Mouse (Mus musculus) neural tube, embryonic 11.5 days (tissue): ENCODE measurements at regions not wholly inside any gene's neighbourhood (a gene's known extent, or its start where the extent isn't known, plus 50 kb on each side); places are given as distances from the start of the nearest gene placed in this dataset.

Experiments
- ATAC-seq: fragments of 200-750 bp; cut with Nextera tagmentation; 2 replicates; pipeline ENCODE4 v1.8.0; 2017; ENCODE audit warnings: moderate number of reproducible peaks, mild to moderate bottlenecking, moderate TSS enrichment, moderate library complexity; ENCODE audit not compliant: insufficient read depth, low FRiP score, low TSS enrichment
- DNase-seq: peaks from one replicate; pipeline ENCODE4 v3.0.0-alpha.2; 2015; ENCODE audit warnings: low spot score
- H3K27ac ChIP-seq: fragments of 300-500 bp; sonication (generic); 2 replicates; pipeline ENCODE4 v1.5.1; 2014; ENCODE audit warnings: low read depth, mild to moderate bottlenecking, low read length
- H3K27me3 ChIP-seq: fragments of 300-500 bp; sonication (generic); 2 replicates; pipeline ENCODE4 v1.6.1; 2014; ENCODE audit warnings: mild to moderate bottlenecking, low read length, mixed read lengths; ENCODE audit not compliant: control insufficient read depth, insufficient read depth
- H3K36me3 ChIP-seq: fragments of 300-500 bp; sonication (generic); 2 replicates; pipeline ENCODE4 v1.6.1; 2014; ENCODE audit warnings: mild to moderate bottlenecking, low read length, moderate library complexity, mixed read lengths; ENCODE audit not compliant: control insufficient read depth, insufficient read depth
- H3K4me1 ChIP-seq: fragments of 300-500 bp; sonication (generic); 2 replicates; pipeline ENCODE4 v1.6.1; 2014; ENCODE audit warnings: low read length, mixed read lengths; ENCODE audit not compliant: control insufficient read depth, insufficient read depth
- H3K4me2 ChIP-seq: fragments of 300-500 bp; sonication (generic); 2 replicates; pipeline ENCODE4 v1.6.1; 2014; ENCODE audit warnings: low read depth, mild to moderate bottlenecking, moderate library complexity
- H3K4me3 ChIP-seq: fragments of 300-500 bp; sonication (generic); 2 replicates; pipeline ENCODE4 v1.5.1; 2014; ENCODE audit warnings: low read depth, low read length
- H3K9ac ChIP-seq: fragments of 300-500 bp; sonication (generic); 2 replicates; pipeline ENCODE4 v1.6.1; 2014; ENCODE audit warnings: mild to moderate bottlenecking, low read length
- H3K9me3 ChIP-seq: fragments of 300-500 bp; sonication (generic); 2 replicates; pipeline ENCODE4 v1.6.1; 2016; ENCODE audit warnings: low read length; ENCODE audit not compliant: control insufficient read depth
- WGBS: fragments of 180-500 bp; shearing (Covaris S2); extraction: QIAGEN DNeasy Blood & Tissue Kit; methylation state at CpG from one replicate; pipeline ENCODE4 v1.1.7; 2014; 5-methylcytosine and 5-hydroxymethylcytosine counted together

DNA sequence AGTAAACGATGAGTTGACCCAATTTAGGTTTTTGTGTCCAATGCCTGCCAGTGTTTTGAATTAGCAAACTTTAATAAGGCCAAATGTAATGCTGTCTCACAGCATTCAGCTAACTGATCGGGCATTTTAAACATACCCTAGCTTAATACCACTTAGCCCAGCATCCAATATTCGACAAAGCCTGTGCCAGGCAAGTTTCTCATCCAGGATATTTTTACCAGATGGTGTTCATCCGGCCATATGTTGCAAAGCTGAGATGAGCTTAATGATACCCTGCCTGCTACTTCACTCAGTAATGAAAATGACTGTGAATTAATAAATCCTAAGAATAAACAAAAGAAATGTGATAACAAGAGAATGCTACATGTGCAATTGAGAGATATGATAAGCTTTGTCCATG, 116.8 kb downstream of the Tpm3-rs7 start:
- Histone ChIP-seq H3K4me3 (no peak overlapping the region), H3K4me1 (no peaks in the 10 kb centered on the region), H3K36me3 (no peaks in the 10 kb centered on the region), H3K4me2 (no peak overlapping the region), H3K27me3 (no peaks in the 10 kb centered on the region), H3K27ac (no peak overlapping the region), H3K9me3 (no peaks in the 10 kb centered on the region), H3K9ac (no peak overlapping the region)
- no peak for ATAC-seq
- DNase-seq = no peak
- 78% methylated on average over 4 of the region's 4 CpGs for WGBS

DNA sequence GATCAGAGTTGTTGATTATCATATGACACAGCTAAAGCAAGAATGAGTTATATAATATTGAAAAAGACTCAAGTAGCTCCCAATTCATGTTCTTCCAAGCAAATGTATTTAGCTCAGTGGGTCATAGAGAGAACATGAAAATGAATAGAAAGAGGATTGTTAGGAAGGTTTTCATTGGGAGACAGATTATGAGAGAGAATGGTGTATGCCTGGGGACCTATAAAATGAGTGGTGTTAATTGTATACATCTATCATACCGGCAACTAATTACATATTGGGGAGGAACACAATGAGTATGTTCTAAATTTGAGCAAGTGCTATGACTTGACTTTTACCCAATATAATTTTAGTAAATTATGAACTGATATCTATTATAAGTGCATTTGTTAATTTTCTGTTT, 127.9 kb downstream of the Tpm3-rs7 start:
- Histone ChIP-seq H3K9ac (no peak overlapping the region), H3K27ac (no peak overlapping the region), H3K4me3 (no peak overlapping the region), H3K36me3 (no peaks in the 10 kb centered on the region), H3K27me3 (no peaks in the 10 kb centered on the region), H3K4me2 (no peak overlapping the region), H3K9me3 (no peaks in the 10 kb centered on the region), H3K4me1 (no peaks in the 10 kb centered on the region)
- no peak for DNase-seq
- 97% methylated on average over 1 of the region's 1 CpGs for WGBS
- ATAC-seq = no peak

DNA sequence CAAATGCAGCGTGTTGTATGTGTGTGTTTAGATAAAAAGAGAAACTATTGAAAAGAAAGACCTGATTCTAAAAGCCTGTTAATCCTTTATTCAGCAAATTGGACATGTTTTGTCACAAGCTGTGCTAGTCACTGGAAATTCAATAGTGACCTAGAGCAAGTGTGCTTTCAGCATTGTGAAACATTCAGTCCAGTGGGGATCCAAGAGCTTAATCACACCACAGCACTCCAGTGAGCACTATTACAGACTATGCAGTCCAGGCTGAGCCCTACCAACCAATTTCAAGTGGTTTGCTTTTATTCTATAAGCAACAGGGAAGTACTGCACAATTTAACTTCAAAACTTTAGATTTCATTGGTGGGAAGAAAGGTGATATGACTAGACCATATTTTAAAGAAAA, 140.5 kb downstream of the Tpm3-rs7 start:
- Histone ChIP-seq H3K4me2 (no peak overlapping the region), H3K9me3 (no peaks in the 10 kb centered on the region), H3K9ac (no peak overlapping the region), H3K27me3 (no peaks in the 10 kb centered on the region), H3K4me3 (no peak overlapping the region), H3K36me3 (no peaks in the 10 kb centered on the region), H3K27ac (no peak overlapping the region), H3K4me1 (no peaks in the 10 kb centered on the region)
- DNase-seq (no peak), ATAC-seq (no peak)
- 84% methylated on average over 1 of the region's 1 CpGs for WGBS

DNA sequence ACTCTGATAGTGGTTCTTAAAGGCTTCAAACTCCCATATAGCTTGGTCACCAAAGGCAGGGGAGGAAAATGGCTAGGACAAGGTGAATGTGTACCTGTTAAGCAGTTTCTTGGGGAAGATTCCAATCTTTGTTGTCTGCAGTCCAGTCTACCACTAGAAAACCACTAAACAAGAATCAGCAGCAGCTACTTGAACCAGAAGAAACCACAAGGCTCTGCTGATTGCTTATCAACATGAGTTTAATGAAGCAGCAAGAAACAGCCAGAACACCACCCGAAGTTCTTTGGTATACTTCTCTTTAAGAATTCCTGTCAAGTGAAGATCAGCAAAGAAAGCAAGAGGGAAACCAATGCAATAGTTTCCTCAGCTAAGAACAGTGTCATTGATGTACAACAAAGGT, 143.1 kb downstream of the Tpm3-rs7 start:
- H3K4me1 ChIP-seq = no peaks in the 10 kb centered on the region
- no peaks in the 10 kb centered on the region for H3K27me3 ChIP-seq
- H3K9me3 ChIP-seq = no peaks in the 10 kb centered on the region
- no peaks in the 10 kb centered on the region for H3K36me3 ChIP-seq
- no peak overlapping the region for H3K4me2 ChIP-seq
- H3K27ac ChIP-seq = no peak overlapping the region
- WGBS = 73% methylated on average over 1 of the region's 1 CpGs
- H3K9ac ChIP-seq = no peak overlapping the region
- DNase-seq (no peak), ATAC-seq (no peak)
- H3K4me3 ChIP-seq = no peak overlapping the region

DNA sequence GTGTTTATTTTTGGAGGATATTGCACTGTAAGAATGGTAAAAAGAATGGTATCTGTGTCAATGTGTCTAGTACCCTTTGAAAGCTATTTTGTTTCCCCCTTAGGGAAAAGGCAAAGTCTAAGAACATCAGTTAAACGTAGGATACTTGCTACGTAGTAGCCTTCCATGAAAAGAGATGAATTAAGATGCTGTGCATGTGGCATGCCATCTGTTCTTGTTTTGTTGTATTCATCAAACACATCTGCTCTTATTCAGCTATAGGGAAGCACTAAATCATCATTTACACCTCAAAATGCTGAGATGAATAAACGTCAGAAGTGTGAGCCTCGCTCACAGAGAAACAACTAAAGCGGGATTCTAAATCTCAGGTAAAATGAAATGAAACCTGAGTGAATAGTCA, 154.7 kb downstream of the Tpm3-rs7 start:
- H3K4me2 ChIP-seq = no peak overlapping the region
- WGBS = 65% methylated on average over 5 of the region's 5 CpGs
- no peak overlapping the region for H3K27ac ChIP-seq
- DNase-seq (no peak), ATAC-seq (peak; percentile 43; the same call in 1 of the 2 replicates)
- no peaks in the 10 kb centered on the region for H3K4me1 ChIP-seq
- no peak overlapping the region for H3K4me3 ChIP-seq
- no peaks in the 10 kb centered on the region for H3K27me3 ChIP-seq
- no peaks in the 10 kb centered on the region for H3K9me3 ChIP-seq
- H3K36me3 ChIP-seq = no peaks in the 10 kb centered on the region
- H3K9ac ChIP-seq = no peak overlapping the region

DNA sequence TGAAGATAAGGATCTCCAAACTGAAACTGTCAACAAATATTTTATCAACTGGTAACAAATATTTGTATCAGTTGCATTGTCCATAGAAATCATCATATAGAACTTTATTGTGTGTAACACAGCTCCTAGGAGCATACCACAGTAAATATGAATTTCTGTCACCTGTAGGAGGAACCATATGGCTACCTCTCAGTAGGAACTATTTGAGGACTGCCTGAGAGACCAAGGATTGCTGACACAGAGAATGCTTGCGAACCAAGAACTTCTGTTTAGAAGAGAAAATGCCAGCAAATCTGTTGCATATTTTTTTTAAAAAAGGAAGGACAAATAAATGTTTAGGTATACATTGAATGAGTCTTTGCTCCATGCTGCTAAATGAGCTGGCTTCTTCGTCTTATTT, 155.6 kb downstream of the Tpm3-rs7 start:
- WGBS = 89% methylated on average over 2 of the region's 2 CpGs
- DNase-seq = no peak
- H3K9me3 ChIP-seq = no peaks in the 10 kb centered on the region

DNA sequence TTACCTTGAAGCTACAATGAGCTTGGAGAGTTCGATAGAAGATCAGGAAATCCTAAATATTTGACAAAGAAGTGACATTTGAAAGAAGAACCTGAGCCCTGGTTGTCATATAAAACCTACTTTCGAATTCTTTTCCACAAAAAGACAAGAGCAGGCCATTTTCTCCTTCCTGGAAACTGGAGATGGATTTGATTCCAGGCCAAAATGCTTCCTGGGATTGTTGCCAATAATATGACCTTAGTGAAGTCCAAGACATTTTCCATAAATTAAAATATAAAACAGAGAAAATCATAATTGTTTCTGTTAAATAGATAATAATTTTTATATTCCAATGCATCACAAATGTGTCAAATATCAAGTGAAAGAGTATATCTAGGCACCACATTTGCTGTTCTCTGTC, 172.2 kb downstream of the Tpm3-rs7 start:
- Histone ChIP-seq H3K36me3 (no peaks in the 10 kb centered on the region), H3K4me2 (no peak overlapping the region), H3K27ac (no peak overlapping the region), H3K27me3 (no peaks in the 10 kb centered on the region), H3K4me1 (no peaks in the 10 kb centered on the region), H3K4me3 (no peak overlapping the region), H3K9ac (no peak overlapping the region), H3K9me3 (no peaks in the 10 kb centered on the region)
- DNase-seq = no peak
- no peak for ATAC-seq
- 82% methylated on average over 2 of the region's 2 CpGs for WGBS

More for the DNA sequence above, 155.6 kb downstream of the Tpm3-rs7 start:
- no peak for ATAC-seq
- H3K36me3 ChIP-seq = no peaks in the 10 kb centered on the region
- H3K4me1 ChIP-seq = no peaks in the 10 kb centered on the region
- no peak overlapping the region for H3K4me3 ChIP-seq
- H3K9ac ChIP-seq = no peak overlapping the region
- no peaks in the 10 kb centered on the region for H3K27me3 ChIP-seq
- H3K4me2 ChIP-seq = no peak overlapping the region
- H3K27ac ChIP-seq = no peak overlapping the region

DNA sequence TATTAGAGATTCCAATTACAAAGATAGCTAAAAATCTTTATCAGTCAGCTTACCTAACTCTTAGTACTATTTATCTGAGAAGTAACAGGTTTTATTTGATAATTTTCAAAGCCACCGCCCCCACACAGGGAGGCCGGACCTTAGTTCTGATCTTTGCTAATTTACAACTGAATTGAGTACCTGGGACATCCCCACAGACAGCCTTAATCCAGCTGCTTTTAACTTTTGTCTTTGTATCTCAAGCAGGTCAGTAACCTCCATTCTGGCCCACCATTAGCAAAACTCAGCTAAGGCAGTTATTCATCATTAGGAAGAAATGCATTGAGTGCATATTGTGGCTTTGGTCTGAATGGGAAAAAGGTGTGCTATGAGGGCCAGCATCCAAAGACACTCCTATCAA, 189.4 kb downstream of the Tpm3-rs7 start:
- ATAC-seq (no peak), DNase-seq (no peak)
- Histone ChIP-seq H3K9ac (no peak overlapping the region), H3K27ac (no peak overlapping the region), H3K4me2 (no peak overlapping the region), H3K4me3 (no peak overlapping the region), H3K36me3 (no peaks in the 10 kb centered on the region), H3K9me3 (no peaks in the 10 kb centered on the region), H3K27me3 (no peaks in the 10 kb centered on the region), H3K4me1 (no peaks in the 10 kb centered on the region)
- 91% methylated on average over 2 of the region's 2 CpGs for WGBS
